ENCODE assay signal across 23 mouse cellular contexts in the genomic region with DNA sequence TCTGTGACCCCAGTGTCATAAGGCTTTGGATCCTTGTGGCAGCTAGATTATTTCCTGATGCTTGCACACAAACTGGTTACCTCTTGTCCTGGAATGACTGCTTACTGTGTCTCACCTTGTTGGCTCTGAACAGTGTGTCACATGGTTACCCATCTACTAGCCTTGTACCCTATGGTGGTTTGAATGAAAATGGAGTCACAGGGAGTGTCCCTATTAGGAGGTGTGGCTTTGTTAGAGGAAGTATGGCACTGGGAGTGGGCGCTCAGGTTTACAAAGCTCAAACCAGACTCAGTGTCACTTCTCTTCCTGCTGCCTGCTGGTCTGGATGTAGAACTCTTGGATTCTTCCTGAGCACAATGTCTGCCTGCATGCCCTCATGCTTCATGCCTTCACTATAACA.
A peak's percentile ranks its signal among the peaks of the same experiment; 100 is the strongest.
DNase-seq lines count a peak whose midpoint lies in the region; ATAC-seq and TF ChIP-seq lines count a peak whose summit lies in the region.
"Had no signal": no experiment of that assay in that cellular context is flagged by ENCODE, and none has a peak within 500 bp of the region (broad histone marks: within the 10 kb centered on the region; RNA-seq: fewer than 3 reads in every experiment).

No protein-coding gene starts in this region.

- no peak for TF ChIP-seq RAD21 in CH12.LX (IDR thresholded peaks at IDR 0.05; ENCODE audit: low read depth, low read length)

- TF ChIP-seq CTCF in CH12.LX (conservative IDR thresholded peaks at IDR 0.05 in 1 of 2, IDR thresholded peaks at IDR 0.05 in 1 of 2; ENCODE audit: low read depth in 2 of 2, low read length in 2 of 2) (no peak), G1E (IDR thresholded peaks at IDR 0.05; ENCODE audit: low read depth, low read length) (no peak)
- TF ChIP-seq CTCF in gastrocnemius, adult 2 months (IDR thresholded peaks at IDR 0.05): no peak

- peaks cover 0 to 6% of the 10 kb centered on the region in 2 experiments for H3K36me3 ChIP-seq in CH12.LX (replicated peaks in 1 of 2; ENCODE audit: control insufficient read depth in 1 of 2, insufficient read depth in 1 of 2, low read length in 1 of 2)
- H3K36me3 ChIP-seq in G1E (replicated peaks): peaks cover 19% of the 10 kb centered on the region
- no peaks in the 10 kb centered on the region for H3K36me3 ChIP-seq in neural tube, embryonic 15.5 days
- H3K36me3 ChIP-seq: embryonic facial prominence, embryonic 15.5 days; forebrain, embryonic 10.5 days; heart, embryonic 10.5 days; hindbrain, embryonic 13.5 days had no signal

- H3K79me2 ChIP-seq in CH12.LX (replicated peaks; ENCODE audit: control insufficient read depth, extremely low read depth, insufficient read depth, poor library complexity, severe bottlenecking): no peaks in the 10 kb centered on the region

- H3K4me3 ChIP-seq in CH12.LX (replicated peaks in 1 of 3; ENCODE audit: low read depth in 2 of 3, low read length in 2 of 3, poor library complexity in 1 of 3) (no peak overlapping the region), G1E (ENCODE audit: low read depth, low read length) (no peak overlapping the region)
- H3K4me3 ChIP-seq in neural tube, embryonic 15.5 days (replicated peaks): no peak overlapping the region
- no peak overlapping the region for H3K4me3 ChIP-seq in gastrocnemius, adult 2 months
- H3K4me3 ChIP-seq: embryonic facial prominence, embryonic 15.5 days; erythroblast, embryonic 14.5 days; forebrain, embryonic 10.5 days; heart, embryonic 10.5 days; hindbrain, embryonic 13.5 days had no signal

- intact Hi-C loops in gastrocnemius, adult 2 months (cut with DNase I): no loop called here

- peaks cover 26 to 64% of the 10 kb centered on the region in 2 experiments for H3K4me1 ChIP-seq in CH12.LX (ENCODE audit: control insufficient read depth in 1 of 2, insufficient read depth in 2 of 2)
- peaks cover 9% of the 10 kb centered on the region for H3K4me1 ChIP-seq in G1E (ENCODE audit: insufficient read depth, low read depth, low read length)
- H3K4me1 ChIP-seq in neural tube, embryonic 15.5 days: peaks cover 27% of the 10 kb centered on the region
- H3K4me1 ChIP-seq: heart, embryonic 10.5 days had no signal

- H3K4me2 ChIP-seq in CH12.LX (ENCODE audit: insufficient read depth, low read depth, poor library complexity, severe bottlenecking): no peak overlapping the region
- H3K4me2 ChIP-seq in neural tube, embryonic 15.5 days: no peak overlapping the region
- H3K4me2 ChIP-seq: embryonic facial prominence, embryonic 15.5 days; hindbrain, embryonic 13.5 days had no signal

- 0 out of 2 replicates have a peak, but pooled peaks have one; percentile 4 for ATAC-seq in G1E (ENCODE audit: extremely low read depth, insufficient number of reproducible peaks, low FRiP score, poor library complexity, severe bottlenecking)
- peak; percentile 32; the same call in 1 of the 2 replicates for ATAC-seq in megakaryocyte progenitor cell, adult 5-6 weeks (replicated peaks; ENCODE audit: poor library complexity)
- ATAC-seq in neural tube, embryonic 15.5 days (ENCODE audit: low FRiP score): no peak
- ATAC-seq: forebrain, embryonic 14.5 days; hindbrain, postnatal 0 days had no signal

- H3K9ac ChIP-seq in CH12.LX (ENCODE audit: insufficient read depth, low read depth): no peak overlapping the region
- H3K9ac ChIP-seq in neural tube, embryonic 15.5 days (replicated peaks): no peak overlapping the region
- H3K9ac ChIP-seq: embryonic facial prominence, embryonic 15.5 days; hindbrain, embryonic 13.5 days had no signal

- H3K27me3 ChIP-seq in CH12.LX (replicated peaks): no peaks in the 10 kb centered on the region
- H3K27me3 ChIP-seq in G1E (ENCODE audit: insufficient read depth, low read length): no peaks in the 10 kb centered on the region
- H3K27me3 ChIP-seq in neural tube, embryonic 15.5 days (replicated peaks): no peaks in the 10 kb centered on the region
- H3K27me3 ChIP-seq: embryonic facial prominence, embryonic 15.5 days; hindbrain, embryonic 13.5 days had no signal

- DNase-seq in CH12.LX (ENCODE audit: extremely low read depth) (peak; percentile 56), G1E (ENCODE audit: low spot score) (no peak), ZHBTc4 (ENCODE audit: low read depth, low spot score) (peak; percentile 82)
- DNase-seq in right cerebral cortex, postnatal 10 days (ENCODE audit: low spot score in 2 of 2): no peak
- no peak for DNase-seq in gastrocnemius, adult 2 months
- no peak for DNase-seq in layer of hippocampus, adult 18-20 months (ENCODE audit: low spot score in 2 of 2)
- DNase-seq: adrenal gland, adult 8-10 months; cerebellum, adult 11 months; cerebellum, adult 8-10 months; cerebellum, postnatal 14 days; embryo, embryonic 11 days; gastrocnemius, postnatal 14 days; heart, postnatal 10 days; kidney, adult 8-10 months had no signal

- in situ Hi-C loops in CH12.LX (cut with MboI; ENCODE audit: low pct_ligation_motif_present, low pct_unique_long_range_greater_than_20kb, low sequenced_read_pairs): no loop called here

- no peak for TF ChIP-seq POLR2A in CH12.LX (IDR thresholded peaks at IDR 0.05; ENCODE audit: low read depth, low read length)

- dilution Hi-C loops in CH12.LX (cut with MboI; ENCODE audit: extremely low pct_ligation_motif_present, extremely low pct_unique_long_range_greater_than_20kb, low sequenced_read_pairs): no loop called here

- no peak overlapping the region for H3K27ac ChIP-seq in CH12.LX (ENCODE audit: insufficient read depth, low read depth)
- no peak overlapping the region for H3K27ac ChIP-seq in neural tube, embryonic 15.5 days (replicated peaks)
- H3K27ac ChIP-seq in gastrocnemius, adult 2 months: no peak overlapping the region
- H3K27ac ChIP-seq: embryonic facial prominence, embryonic 15.5 days; forebrain, embryonic 10.5 days; heart, embryonic 10.5 days; hindbrain, embryonic 13.5 days; hindbrain, postnatal 0 days had no signal

- WGBS in neural tube, embryonic 15.5 days: 96% methylated on average over 1 of the region's 1 CpGs

- no peak for TF ChIP-seq EP300 in CH12.LX (IDR thresholded peaks at IDR 0.05; ENCODE audit: low read length)

- H3K9me3 ChIP-seq in CH12.LX (replicated peaks; ENCODE audit: low read length): no peaks in the 10 kb centered on the region
- no peaks in the 10 kb centered on the region for H3K9me3 ChIP-seq in G1E (replicated peaks)
- no peaks in the 10 kb centered on the region for H3K9me3 ChIP-seq in neural tube, embryonic 15.5 days (replicated peaks)
- H3K9me3 ChIP-seq: embryonic facial prominence, embryonic 15.5 days; forebrain, embryonic 10.5 days; heart, embryonic 10.5 days; hindbrain, embryonic 13.5 days had no signal

TF ChIP-seq in CH12.LX, 34 proteins besides CTCF, POLR2A, EP300 and RAD21:
- TF ChIP-seq NELFE (IDR thresholded peaks at IDR 0.05; ENCODE audit: low read depth, low read length) (no peak), USF2 (conservative IDR thresholded peaks at IDR 0.05; ENCODE audit: low read depth, low read length) (no peak), HCFC1 (IDR thresholded peaks at IDR 0.05; ENCODE audit: low read depth, low read length) (no peak), SIN3A (IDR thresholded peaks at IDR 0.05; ENCODE audit: low read length) (no peak), CHD2 (IDR thresholded peaks at IDR 0.05; ENCODE audit: low read length) (no peak), GABPA (IDR thresholded peaks at IDR 0.05; ENCODE audit: insufficient replicate concordance, low read depth, low read length) (no peak), MAFK (IDR thresholded peaks at IDR 0.05; ENCODE audit: insufficient replicate concordance, low read length) (no peak), PAX5 (IDR thresholded peaks at IDR 0.05; ENCODE audit: low read length) (no peak), POLR2AphosphoS2 (IDR thresholded peaks at IDR 0.05; ENCODE audit: low read depth, low read length) (no peak), TBP (conservative IDR thresholded peaks at IDR 0.05; ENCODE audit: low read depth, low read length) (no peak), ZKSCAN1 (IDR thresholded peaks at IDR 0.05; ENCODE audit: borderline replicate concordance, low read depth, low read length) (no peak), MEF2A (IDR thresholded peaks at IDR 0.05; ENCODE audit: borderline replicate concordance, low read depth, low read length) (no peak), JUN (IDR thresholded peaks at IDR 0.05; ENCODE audit: insufficient read depth, low read depth, low read length) (no peak), JUND (conservative IDR thresholded peaks at IDR 0.05; ENCODE audit: low read depth, low read length) (no peak), KAT2A (IDR thresholded peaks at IDR 0.05; ENCODE audit: insufficient replicate concordance, low read length) (no peak), ZC3H11A (IDR thresholded peaks at IDR 0.05; ENCODE audit: low read depth, low read length) (no peak), TCF12 (IDR thresholded peaks at IDR 0.05; ENCODE audit: low read depth, low read length) (no peak)

Comparison
In these comparisons a context has a peak if more than half of its experiments do, and no peak if none do; other contexts are left out.
1. DNase-seq: peak in CH12.LX (single experiment) and ZHBTc4 (single experiment); none in G1E (single experiment), right cerebral cortex, postnatal 10 days (0 of 2), gastrocnemius, adult 2 months (single experiment) and layer of hippocampus, adult 18-20 months (0 of 2).